Mouse (Mus musculus) myocyte (in vitro differentiated cells): ENCODE data around the gene Echdc3. TPM values are rescaled to one million over a fixed set of nuclear protein-coding genes. Genes with fewer than 3 reads are reported as not detected.

Source experiments
- H3K27me3 ChIP-seq: one replicate; pipeline ENCODE4 v1.6.1; 2011; ENCODE audit not compliant: control insufficient read depth, insufficient read depth, insufficient read length
- H3K36me3 ChIP-seq: one replicate; pipeline ENCODE4 v1.6.1; 2011; ENCODE audit not compliant: control insufficient read depth, insufficient read depth
- H3K4me2 ChIP-seq: one replicate; pipeline ENCODE4 v1.6.1; 2011; ENCODE audit warnings: low read depth, control low read depth
- H3K4me3 ChIP-seq: one replicate; pipeline ENCODE4 v1.5.1; 2011; ENCODE audit warnings: mild to moderate bottlenecking, control low read depth, moderate library complexity
- H3K79me2 ChIP-seq: one replicate; pipeline ENCODE4 v1.6.1; 2011; ENCODE audit not compliant: control insufficient read depth, insufficient read depth
- H3ac ChIP-seq: one replicate; pipeline ENCODE4 v1.6.1; 2011; ENCODE audit not compliant: control insufficient read depth, insufficient read length
- CEBPB ChIP-seq: IDR thresholded peaks from 2 replicates; pipeline ENCODE4 v1.6.1; 2011; ENCODE audit warnings: mild to moderate bottlenecking, moderate library complexity; ENCODE audit not compliant: poor library complexity, insufficient read depth, severe bottlenecking
- E2F4 ChIP-seq: IDR thresholded peaks from one replicate; pipeline ENCODE4 v1.6.1; 2011; ENCODE audit warnings: mild to moderate bottlenecking, control low read depth, moderate library complexity; ENCODE audit not compliant: insufficient read depth
- MAX ChIP-seq: IDR thresholded peaks from one replicate; pipeline ENCODE4 v1.6.1; 2011; ENCODE audit warnings: low read depth, mild to moderate bottlenecking, control low read depth
- MYOD1 ChIP-seq, 3 experiments: IDR thresholded peaks; one replicate each; pipeline ENCODE4 v1.6.1; 2011; ENCODE audit warnings: control low read depth in 2 of 3, low read depth in 2 of 3, mild to moderate bottlenecking in 2 of 3, moderate library complexity in 1 of 3; ENCODE audit not compliant: insufficient read length in 2 of 3, control insufficient read depth in 1 of 3
- MYOG ChIP-seq, 3 experiments: IDR thresholded peaks; one replicate each; pipeline ENCODE4 v1.6.1; 2011; ENCODE audit warnings: control low read depth in 2 of 3, low read depth in 2 of 3, mild to moderate bottlenecking in 2 of 3; ENCODE audit not compliant: insufficient read length in 2 of 3, control insufficient read depth in 1 of 3, insufficient read depth in 1 of 3
- POLR2A ChIP-seq: IDR thresholded peaks from one replicate; pipeline ENCODE4 v1.6.1; 2011; ENCODE audit warnings: low read depth, mild to moderate bottlenecking, control low read depth, moderate library complexity; ENCODE audit not compliant: insufficient read length
- POLR2AphosphoS2 ChIP-seq: IDR thresholded peaks from one replicate; pipeline ENCODE4 v1.6.1; 2011; ENCODE audit warnings: low read depth, control low read depth; ENCODE audit not compliant: insufficient read length
- REST ChIP-seq: IDR thresholded peaks from one replicate; pipeline ENCODE4 v1.6.1; 2011; ENCODE audit warnings: mild to moderate bottlenecking, control low read depth, moderate library complexity; ENCODE audit not compliant: insufficient read depth, insufficient read length
- SRF ChIP-seq: IDR thresholded peaks from one replicate; pipeline ENCODE4 v1.6.1; 2011; ENCODE audit warnings: low read depth; ENCODE audit not compliant: control insufficient read depth, insufficient read length
- TCF12 ChIP-seq: IDR thresholded peaks from one replicate; pipeline ENCODE4 v1.6.1; 2011; ENCODE audit warnings: mild to moderate bottlenecking, control low read depth; ENCODE audit not compliant: poor library complexity, insufficient read depth, severe bottlenecking
- TCF3 ChIP-seq: IDR thresholded peaks from one replicate; pipeline ENCODE4 v1.6.1; 2011; ENCODE audit warnings: low read depth, control low read depth; ENCODE audit not compliant: insufficient read length
- USF1 ChIP-seq: IDR thresholded peaks from one replicate; pipeline ENCODE4 v1.6.1; 2011; ENCODE audit warnings: low read depth, mild to moderate bottlenecking, control low read depth, moderate library complexity
- polyA plus RNA-seq: library from polyadenylated mRNA; unstranded; fragments of >200 nt; fragmentation: generic; extraction: Trizol; gene quantifications from one replicate; pipeline ENCODE4 v1.2.1, GENCODE M21; 2012; ENCODE audit warnings: missing spikeins

Gene Echdc3
- polyA plus RNA-seq, 1 experiment: 2.3 TPM

- peaks cover 9% of the 10 kb centered on the region for H3K27me3 ChIP-seq
- H3K4me2 ChIP-seq: no peak overlapping the region
- H3K4me3 ChIP-seq: no peak overlapping the region
- no peaks in the 10 kb centered on the region for H3K79me2 ChIP-seq
- no peaks in the 10 kb centered on the region for H3K36me3 ChIP-seq
- no peak for TF ChIP-seq MAX
- TF ChIP-seq REST: no peak
- TF ChIP-seq USF1: no peak
- no peak for TF ChIP-seq SRF
- no peak for TF ChIP-seq TCF3
- TF ChIP-seq E2F4: no peak
- no peak for TF ChIP-seq CEBPB
- no peak for TF ChIP-seq TCF12
- TF ChIP-seq POLR2A: no peak
- TF ChIP-seq POLR2AphosphoS2: no peak
- TF ChIP-seq MYOD1 (IDR thresholded peaks at IDR 0.05; ENCODE audit: control insufficient read depth in 1 of 3, insufficient read length in 2 of 3, low read depth in 2 of 3): no peak
- no peak for TF ChIP-seq MYOG (IDR thresholded peaks at IDR 0.05; ENCODE audit: control insufficient read depth in 1 of 3, insufficient read depth in 1 of 3, insufficient read length in 2 of 3, low read depth in 2 of 3)
- no peak overlapping the region for H3ac ChIP-seq
These were observed 18.3 kb downstream of the Echdc3 start for GRCm38 (mm10) chr2:6194497-6194896.

- no peaks in the 10 kb centered on the region for H3K36me3 ChIP-seq
- H3K4me3 ChIP-seq: no peak overlapping the region
- no peak for TF ChIP-seq MAX
- no peak for TF ChIP-seq MYOG (IDR thresholded peaks at IDR 0.05; ENCODE audit: control insufficient read depth in 1 of 3, insufficient read depth in 1 of 3, insufficient read length in 2 of 3, low read depth in 2 of 3)
- TF ChIP-seq POLR2A: no peak
- no peak for TF ChIP-seq POLR2AphosphoS2
- TF ChIP-seq E2F4: no peak
- TF ChIP-seq SRF: no peak
- TF ChIP-seq REST: no peak
These were observed 19.3 kb downstream of the Echdc3 start for GRCm38 (mm10) chr2:6193591-6193973.

GRCm38 (mm10) chr2:6192820-6193590, 19.8 kb downstream of the Echdc3 start:
- no peaks in the 10 kb centered on the region for H3K36me3 ChIP-seq
- H3K4me3 ChIP-seq: no peak overlapping the region
- H3K4me2 ChIP-seq: no peak overlapping the region
- TF ChIP-seq MAX (no peak), CEBPB (no peak), SRF (no peak), MYOD1 (IDR thresholded peaks at IDR 0.05; ENCODE audit: control insufficient read depth in 1 of 3, insufficient read length in 2 of 3, low read depth in 2 of 3) (no peak), POLR2A (no peak), MYOG (IDR thresholded peaks at IDR 0.05; ENCODE audit: control insufficient read depth in 1 of 3, insufficient read depth in 1 of 3, insufficient read length in 2 of 3, low read depth in 2 of 3) (no peak), E2F4 (no peak), POLR2AphosphoS2 (no peak), TCF12 (no peak), USF1 (no peak)
- H3K27me3 ChIP-seq: peaks cover 9% of the 10 kb centered on the region
- H3K79me2 ChIP-seq: no peaks in the 10 kb centered on the region
- H3ac ChIP-seq: no peak overlapping the region

More at GRCm38 (mm10) chr2:6193591-6193973, 19.3 kb downstream of the Echdc3 start:
- no peaks in the 10 kb centered on the region for H3K79me2 ChIP-seq
- H3K4me2 ChIP-seq: no peak overlapping the region
- no peak overlapping the region for H3ac ChIP-seq
- peaks cover 9% of the 10 kb centered on the region for H3K27me3 ChIP-seq

- H3K4me2 ChIP-seq: no peak overlapping the region
- H3K27me3 ChIP-seq: peaks cover 14% of the 10 kb centered on the region
- no peak for TF ChIP-seq MAX
- no peak for TF ChIP-seq MYOG (IDR thresholded peaks at IDR 0.05; ENCODE audit: control insufficient read depth in 1 of 3, insufficient read depth in 1 of 3, insufficient read length in 2 of 3, low read depth in 2 of 3)
- TF ChIP-seq TCF3: no peak
- TF ChIP-seq TCF12: no peak
- TF ChIP-seq REST: no peak
- no peak for TF ChIP-seq MYOD1 (IDR thresholded peaks at IDR 0.05; ENCODE audit: control insufficient read depth in 1 of 3, insufficient read length in 2 of 3, low read depth in 2 of 3)
These were observed 22.8 kb downstream of the Echdc3 start for GRCm38 (mm10) chr2:6190036-6190435.

GRCm38 (mm10) chr2:6189675-6189998, 23.2 kb downstream of the Echdc3 start:
- H3ac ChIP-seq: no peak overlapping the region
- peaks cover 14% of the 10 kb centered on the region for H3K27me3 ChIP-seq
- no peaks in the 10 kb centered on the region for H3K79me2 ChIP-seq
- H3K4me3 ChIP-seq: no peak overlapping the region
- H3K36me3 ChIP-seq: no peaks in the 10 kb centered on the region
- TF ChIP-seq USF1 (no peak), TCF3 (no peak), E2F4 (no peak), SRF (no peak), POLR2A (no peak), MYOG (IDR thresholded peaks at IDR 0.05; ENCODE audit: control insufficient read depth in 1 of 3, insufficient read depth in 1 of 3, insufficient read length in 2 of 3, low read depth in 2 of 3) (no peak), CEBPB (no peak), TCF12 (no peak), MAX (no peak), POLR2AphosphoS2 (no peak), MYOD1 (IDR thresholded peaks at IDR 0.05; ENCODE audit: control insufficient read depth in 1 of 3, insufficient read length in 2 of 3, low read depth in 2 of 3) (no peak), REST (no peak)
- no peak overlapping the region for H3K4me2 ChIP-seq

More at GRCm38 (mm10) chr2:6190036-6190435, 22.8 kb downstream of the Echdc3 start:
- Histone ChIP-seq H3K4me3 (no peak overlapping the region), H3K36me3 (no peaks in the 10 kb centered on the region), H3K79me2 (no peaks in the 10 kb centered on the region), H3ac (no peak overlapping the region)
